Mouse (Mus musculus): Measurements from ENCODE around the gene Suco.
A peak's percentile ranks its signal among the peaks of the same experiment; 100 is the strongest.

The Suco gene

DNA sequence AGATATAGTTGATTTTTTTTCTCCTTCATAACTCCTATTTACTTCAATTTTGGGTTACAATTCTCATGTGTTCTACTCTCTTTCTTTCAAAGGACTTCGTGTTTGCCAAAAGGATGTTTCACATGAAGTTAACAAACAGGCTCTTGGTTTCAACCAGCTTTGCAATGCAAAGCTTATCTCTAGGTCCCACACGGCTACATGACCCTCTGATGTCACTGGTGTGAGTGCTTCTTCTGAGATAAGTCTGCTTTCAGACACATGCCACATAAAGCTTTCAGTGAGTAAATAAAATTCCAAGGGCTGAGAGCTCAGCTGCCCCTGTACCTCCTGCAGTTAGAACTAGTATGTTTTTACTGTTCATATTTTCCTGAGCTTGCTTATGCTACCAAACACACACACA, 18.1 kb upstream of the Suco start:
- DNase-seq (ENCODE audit: low read depth): peak; percentile 91

- peak; percentile 88 for DNase-seq (ENCODE audit: low read depth)
Measured at GRCm38 (mm10) chr1:161894126-161894525, 17.6 kb upstream of the Suco start.

DNA sequence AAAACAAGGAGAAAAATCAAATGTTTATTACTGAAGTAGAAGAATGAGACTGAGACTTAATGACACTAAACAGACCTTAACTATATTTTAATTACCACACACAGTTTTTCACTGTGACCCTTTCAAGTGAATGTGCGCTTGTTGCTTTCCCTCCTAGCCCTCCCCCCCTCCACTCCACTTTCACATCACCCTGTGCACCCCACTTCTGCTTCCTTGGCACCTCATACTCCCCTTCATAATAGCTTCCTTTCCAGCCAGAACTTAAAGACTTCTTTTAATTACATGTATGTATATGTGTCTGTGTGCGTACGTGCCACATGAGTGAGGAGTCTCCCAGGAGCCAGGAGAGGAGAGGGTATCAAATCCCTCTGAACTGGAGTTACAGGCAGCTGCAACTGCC, 12.3 kb upstream of the Suco start:
- DNase-seq (ENCODE audit: low read depth): no peak

- DNase-seq (ENCODE audit: low read depth): peak; percentile 91
Measured at GRCm38 (mm10) chr1:161887679-161888260, 11.3 kb upstream of the Suco start.

DNA sequence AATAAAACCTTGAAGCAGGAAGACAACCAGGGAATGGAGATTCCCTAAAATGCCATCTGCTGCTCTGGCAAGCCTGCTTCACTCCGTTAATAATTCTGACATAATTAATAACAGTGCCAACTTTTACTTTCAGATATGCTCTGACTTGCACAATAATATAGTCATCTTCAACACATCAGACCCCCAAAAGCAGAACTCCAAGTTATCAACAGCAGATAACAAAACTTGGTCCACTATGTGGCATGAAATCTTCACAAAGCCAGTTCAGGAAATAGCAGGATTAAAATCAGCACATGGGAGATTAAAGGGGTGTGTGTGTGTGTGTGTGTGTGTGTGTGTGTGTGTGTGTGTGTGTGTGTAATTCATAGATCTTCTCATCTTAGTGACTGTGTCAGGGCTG, 9.3 kb upstream of the Suco start:
- no peak for DNase-seq (ENCODE audit: low read depth)

- DNase-seq (ENCODE audit: low read depth): no peak
Measured at GRCm38 (mm10) chr1:161877580-161878142, 1.2 kb upstream of the Suco start.

DNA sequence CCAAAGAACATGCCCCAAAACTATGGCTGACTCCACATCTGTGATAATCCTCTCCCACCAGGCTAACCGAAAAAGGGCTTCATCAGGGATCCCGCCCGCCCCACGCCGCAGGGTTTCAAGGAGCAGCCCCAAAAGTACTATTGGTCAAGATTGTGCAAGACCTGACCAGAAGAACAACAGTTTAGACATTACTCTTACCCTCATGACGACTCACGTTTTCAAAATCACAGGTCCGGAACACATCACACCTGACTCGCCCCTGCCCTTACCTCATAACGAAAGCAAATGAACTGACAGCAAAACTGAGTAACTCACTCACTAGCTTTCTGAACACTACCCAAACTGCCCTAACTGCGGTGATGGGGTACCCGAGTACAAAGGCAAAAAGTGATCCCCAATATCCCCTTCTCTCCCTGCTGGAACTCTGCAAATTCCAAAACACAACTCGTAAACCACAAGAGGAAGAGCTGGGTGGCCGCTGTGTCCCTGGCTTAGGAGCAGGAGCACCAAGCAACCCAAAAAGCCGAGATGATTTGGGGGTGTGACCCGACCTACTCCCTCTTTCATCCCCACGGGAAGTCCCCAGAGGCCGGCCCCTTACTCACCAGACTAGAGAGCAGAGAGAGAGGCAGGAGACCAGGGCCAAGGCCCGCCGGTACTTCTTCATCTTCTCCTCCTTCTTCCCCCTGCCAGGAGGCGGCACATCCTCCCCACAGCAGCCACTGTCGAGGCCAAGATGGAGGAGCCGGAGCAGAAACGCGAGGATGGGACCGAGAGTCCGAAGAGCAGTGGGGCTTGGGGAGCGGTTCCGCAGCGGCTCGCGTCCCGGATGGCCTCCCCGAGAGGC, 553 bp downstream of the Suco start:
- peak; percentile 80 for DNase-seq (ENCODE audit: low read depth)

GRCm38 (mm10) chr1:161869422-161869821, 7.1 kb downstream of the Suco start:
- DNase-seq (ENCODE audit: low read depth): no peak

DNA sequence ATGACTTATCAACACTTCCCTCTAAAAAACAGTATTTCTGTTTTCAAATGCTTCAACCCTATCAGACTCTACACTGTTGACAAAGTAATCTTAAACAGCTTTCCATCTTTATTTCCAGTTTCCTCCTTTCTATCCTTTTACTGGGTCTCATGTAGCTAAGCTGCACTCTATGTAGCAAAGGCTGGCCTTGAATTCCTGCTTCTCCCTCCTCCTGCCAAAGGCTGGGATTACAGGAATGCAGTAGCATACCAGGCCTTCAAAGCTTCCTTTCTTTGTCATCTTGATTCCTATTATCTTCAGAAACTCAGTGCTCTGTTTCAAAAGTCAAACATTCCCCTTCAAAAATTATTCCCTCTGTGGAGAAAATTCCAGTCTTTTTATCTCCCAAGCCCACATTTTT, 8.1 kb downstream of the Suco start:
- no peak for DNase-seq (ENCODE audit: low read depth)

GRCm38 (mm10) chr1:161863742-161864141, 12.7 kb downstream of the Suco start:
- peak; percentile 70 for DNase-seq (ENCODE audit: low read depth)

- no peak for DNase-seq (ENCODE audit: low read depth)
Measured at GRCm38 (mm10) chr1:161859248-161859647, 17.2 kb downstream of the Suco start.

GRCm38 (mm10) chr1:161826677-161827076, 49.8 kb downstream of the Suco start:
- no peak for DNase-seq (ENCODE audit: low read depth)

DNA sequence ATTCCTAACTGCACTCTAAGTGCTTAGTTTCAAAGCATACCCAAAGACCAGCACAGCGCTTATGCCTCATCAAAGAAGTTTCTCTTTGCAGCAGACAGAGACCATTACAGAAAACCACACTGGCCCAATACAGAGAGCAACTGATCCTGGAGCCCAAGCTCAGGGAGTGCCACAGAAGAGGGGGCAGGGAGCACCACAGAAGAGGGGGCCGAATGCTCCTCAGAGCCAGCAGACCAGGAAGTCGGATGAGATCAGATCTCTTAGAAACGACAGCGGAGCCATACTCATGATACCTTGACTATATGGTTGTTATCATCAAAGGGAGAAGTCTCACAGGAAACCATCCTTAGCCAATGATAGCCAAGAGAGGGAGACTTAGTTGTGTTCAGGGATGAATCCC, 67.1 kb downstream of the Suco start:
- DNase-seq (ENCODE audit: low read depth): peak; percentile 15

DNA sequence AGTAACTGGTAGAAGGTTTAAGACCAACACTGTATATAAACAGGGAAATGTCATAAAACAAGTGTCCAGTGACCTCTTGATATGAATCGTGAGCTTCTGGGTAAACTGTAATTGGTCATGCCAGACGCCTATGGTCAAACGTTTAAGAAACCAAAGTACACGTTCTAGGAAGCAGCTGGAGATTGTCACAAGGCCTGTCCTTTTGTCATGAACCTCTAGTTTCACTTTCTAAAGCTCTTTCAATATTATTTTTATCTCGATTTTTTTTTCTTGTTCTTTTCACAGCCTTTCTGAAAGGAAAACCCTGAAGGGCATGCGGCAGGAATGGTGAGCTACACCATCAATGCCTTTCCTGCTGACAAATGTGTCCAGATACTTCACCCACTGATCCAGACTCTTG, 67.5 kb downstream of the Suco start:
- peak; percentile 61 for DNase-seq (ENCODE audit: low read depth)

GRCm38 (mm10) chr1:161804541-161804971, 71.9 kb downstream of the Suco start:
- DNase-seq (ENCODE audit: low read depth): no peak

DNA sequence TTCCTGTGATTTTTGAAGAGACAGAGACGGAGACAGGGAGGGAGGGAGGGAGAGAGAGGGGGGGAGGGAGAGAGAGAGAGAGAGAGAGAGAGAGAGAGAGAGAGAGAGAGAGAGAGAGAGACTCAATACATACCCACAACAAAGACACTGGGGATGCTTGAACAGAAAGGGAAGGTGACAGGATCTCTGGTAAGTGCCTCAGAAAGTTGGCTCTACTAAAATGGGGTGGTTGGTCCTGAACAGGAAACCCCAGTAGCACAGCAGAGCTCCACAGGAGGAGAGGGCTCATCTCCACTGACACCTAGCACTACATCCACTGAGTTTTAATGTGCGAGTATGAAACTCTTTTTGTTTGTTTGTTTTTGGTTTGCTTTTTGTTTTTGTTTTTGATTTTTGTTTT, 75.2 kb downstream of the Suco start:
- no peak for DNase-seq (ENCODE audit: low read depth)

- DNase-seq (ENCODE audit: low read depth): no peak
Measured at GRCm38 (mm10) chr1:161800256-161800655, 76.2 kb downstream of the Suco start.

DNA sequence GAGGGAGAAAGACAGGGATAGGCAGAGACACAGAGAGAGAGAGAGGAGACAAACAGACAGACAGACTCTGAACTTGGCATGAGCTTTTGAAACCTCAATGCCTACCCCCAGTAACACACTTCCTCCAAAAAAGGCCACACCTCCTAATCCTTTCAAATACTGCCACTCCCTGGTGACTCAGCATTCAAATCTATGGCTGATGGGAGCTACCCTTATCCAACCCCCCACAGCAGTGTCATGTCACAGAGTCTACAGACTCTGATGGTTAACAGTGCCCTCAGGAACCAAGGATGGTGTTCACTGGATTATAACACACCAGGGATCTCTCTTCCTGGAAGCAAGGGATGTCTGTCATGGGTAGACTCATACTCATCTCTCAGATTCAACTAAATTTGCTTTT, 76.7 kb downstream of the Suco start:
- peak; percentile 62 for DNase-seq (ENCODE audit: low read depth)

DNA sequence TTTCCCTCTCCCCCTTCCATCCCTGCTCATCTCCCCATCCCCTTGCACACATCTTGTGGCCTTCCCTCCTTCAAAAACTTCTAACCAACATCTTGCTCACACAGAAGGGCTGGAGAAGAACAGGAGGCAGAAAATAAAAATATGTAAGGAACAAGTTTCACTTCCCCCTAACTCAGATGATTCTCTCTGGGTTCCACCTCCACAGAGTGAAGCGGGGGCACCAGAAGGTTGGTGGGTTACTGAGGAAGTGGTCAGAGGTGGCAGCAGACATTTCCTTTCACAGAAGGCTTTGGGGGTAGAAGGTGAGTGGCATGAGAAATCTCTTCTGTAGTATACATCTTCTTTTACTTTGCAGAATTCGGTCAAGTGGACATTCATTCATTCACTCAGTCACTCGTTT, 77.6 kb downstream of the Suco start:
- peak; percentile 22 for DNase-seq (ENCODE audit: low read depth)

DNA sequence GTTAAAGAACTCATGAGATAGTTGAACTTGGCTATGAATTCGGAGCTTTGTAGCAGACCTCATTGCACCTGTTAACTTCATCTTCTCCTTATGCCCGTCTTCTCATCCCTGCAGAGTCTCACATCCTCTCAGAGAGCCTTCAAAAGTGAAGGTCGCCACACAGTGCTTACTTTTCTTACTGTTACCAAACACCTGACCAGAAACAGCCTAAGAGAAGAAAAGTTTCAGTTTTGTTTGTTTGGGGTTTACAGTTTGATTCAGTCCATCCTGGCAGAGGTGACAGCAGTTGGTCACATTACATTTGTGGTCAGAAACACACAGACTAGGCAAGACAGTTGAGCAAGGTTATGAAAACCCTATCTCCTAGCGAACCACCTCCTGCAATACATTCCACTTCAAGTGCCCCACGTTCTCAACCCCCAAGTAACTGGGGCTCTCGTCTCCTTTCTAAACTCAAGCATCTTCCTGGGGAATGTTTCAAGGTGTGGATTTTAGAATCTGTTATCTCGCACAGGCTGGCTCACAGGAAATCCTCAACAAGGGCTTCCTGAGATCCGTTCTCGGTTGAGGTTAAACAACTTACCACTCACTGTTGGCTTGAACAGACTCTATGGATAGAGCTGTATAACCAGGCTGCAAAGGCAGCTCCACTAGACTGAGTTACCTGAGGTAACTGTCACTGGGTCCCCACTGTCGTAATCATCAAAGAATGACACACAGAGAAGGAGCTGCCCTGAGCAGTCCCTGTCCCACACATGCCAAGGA, 81.9 kb downstream of the Suco start:
- peak; percentile 96 for DNase-seq (ENCODE audit: low read depth)

DNA sequence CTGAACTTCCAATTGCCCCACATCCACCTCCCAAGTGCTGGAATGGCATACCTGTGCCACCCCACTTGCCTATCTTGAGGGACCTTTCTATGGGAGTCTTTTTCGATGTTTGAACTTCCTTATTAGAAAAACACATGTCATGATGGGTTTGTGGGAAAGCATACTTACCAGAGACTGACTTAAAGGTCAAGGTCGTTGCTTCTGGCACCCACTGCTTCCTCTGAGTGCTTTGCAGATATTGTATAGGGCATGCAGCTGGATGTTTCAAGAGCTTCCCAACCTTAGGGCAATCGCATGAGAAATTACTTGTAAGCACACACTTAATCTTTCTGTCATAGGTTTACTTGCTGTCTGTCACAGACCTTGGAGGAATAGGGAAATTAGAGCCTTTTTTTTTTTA, 83.2 kb downstream of the Suco start:
- DNase-seq (ENCODE audit: low read depth): peak; percentile 91

DNA sequence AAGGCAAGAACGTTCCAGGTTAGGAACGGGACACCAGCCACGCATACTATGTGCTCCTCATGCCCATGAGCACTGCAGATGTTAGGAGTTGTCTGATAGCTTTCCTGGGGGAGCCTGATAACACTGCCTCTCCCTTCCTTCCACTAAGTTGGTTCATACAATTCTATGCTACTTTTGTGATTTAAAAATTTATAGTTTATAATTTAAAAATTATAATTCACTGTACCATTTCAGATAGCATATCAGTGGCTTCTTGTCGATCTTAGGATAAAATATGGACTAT, 83.9 kb downstream of the Suco start:
- DNase-seq (ENCODE audit: low read depth): no peak

Measured in 416B (cell line).